Mouse (Mus musculus) erythroblast, embryonic 14.5 days (primary cell): ENCODE data around the gene Traf3ip1.

Experiments used
- GATA1 ChIP-seq: IDR thresholded peaks from 2 replicates; pipeline ENCODE4 v1.6.1; 2012; ENCODE audit warnings: low read length, inconsistent platforms, mixed read lengths
- TAL1 ChIP-seq: IDR thresholded peaks from 3 replicates; pipeline ENCODE4 v1.6.1; 2012; ENCODE audit warnings: low read length, inconsistent platforms, mixed read lengths

DNA sequence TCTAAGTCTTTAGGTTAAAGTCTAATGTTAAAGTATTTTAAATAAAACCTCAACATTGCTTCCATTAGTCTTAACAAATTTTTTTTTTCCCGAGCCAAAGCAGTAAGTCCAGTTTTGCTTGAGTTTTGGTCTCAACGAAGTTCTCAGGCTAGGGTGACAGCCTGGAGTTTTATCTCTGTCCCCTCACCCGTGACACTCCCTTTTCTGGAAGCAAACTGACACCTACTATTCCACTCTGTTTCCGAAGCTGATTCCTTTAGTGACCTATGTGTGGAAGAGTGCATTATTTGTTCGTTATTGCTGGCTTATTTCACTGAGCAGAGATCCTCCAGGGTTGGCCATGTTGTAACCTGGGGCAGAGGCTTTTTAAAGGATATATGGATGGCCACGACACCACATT, 44.8 kb downstream of the Traf3ip1 start:
- TF ChIP-seq TAL1 = no peak
- TF ChIP-seq GATA1 = no peak
